Mouse (Mus musculus): Measurements from ENCODE around the gene Ntn4.

DNA sequence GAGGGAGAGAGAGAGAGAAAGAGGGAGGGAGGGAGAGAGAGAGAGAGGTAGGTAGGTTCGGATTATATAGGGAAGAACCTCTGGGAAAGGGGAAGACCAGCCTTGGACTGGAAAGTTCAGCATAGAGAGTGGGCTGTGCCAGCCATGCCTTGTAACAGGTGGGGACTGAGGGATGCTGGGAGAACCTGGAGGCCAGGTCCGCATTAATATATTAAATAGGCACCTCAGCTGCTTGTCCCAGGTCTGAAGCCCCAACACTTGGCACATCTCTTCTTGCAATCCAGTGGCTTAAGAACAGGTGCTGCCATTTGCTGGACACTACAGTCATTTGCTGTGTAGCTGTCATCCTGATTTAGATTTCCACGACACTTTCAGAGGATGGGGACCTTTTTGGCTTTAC lies 43.8 kb upstream of the Ntn4 start:
- TF ChIP-seq CHD2 (IDR thresholded peaks at IDR 0.05; ENCODE audit: low read depth, low read length) (no peak), MAFK (IDR thresholded peaks at IDR 0.05; ENCODE audit: insufficient read depth, low read depth, low read length) (no peak), HCFC1 (IDR thresholded peaks at IDR 0.05; ENCODE audit: borderline replicate concordance, insufficient read depth, low read length) (no peak)

All from ES-E14 (cell line).